Mouse (Mus musculus) mature B cell (primary cell): ENCODE results near the gene Trappc3.
"Not testable (repeated sequence)": the region's sequence is repeated elsewhere in the genome, so short reads cannot be mapped to it uniquely, and the experiment has no call there.

ENCODE experiments used
- in situ Hi-C: fragments of 300-500 bp; cut with MboI; formaldehyde crosslinking; loops from 2 replicates; pipeline ENCODE4 v1.14.3; 2019

Gene Trappc3

GRCm38 (mm10) chr4:126262119-126262807 lies at the start of gene Trappc3:
TSS of gene Trappc3 (plus strand) at chr4:126262325.
- in situ Hi-C loops = loop anchor here (5.0 kb wide), 1 partner anchor 35 kb away; no protein-coding TSS in a partner anchor

- in situ Hi-C loops = no loop called here
Observed at GRCm38 (mm10) chr4:126217771-126218170, 44.4 kb upstream of the Trappc3 start.

- in situ Hi-C loops = not testable (repeated sequence)
Observed at GRCm38 (mm10) chr4:126219540-126219939, 42.6 kb upstream of the Trappc3 start.

- in situ Hi-C loops = loop anchor here (10.0 kb wide), 1 partner anchor 85 kb away; no protein-coding TSS in a partner anchor
Observed at GRCm38 (mm10) chr4:126220045-126220444, 42.1 kb upstream of the Trappc3 start.

- in situ Hi-C loops = loop anchor here (10.0 kb wide), 1 partner anchor 82 kb away; no protein-coding TSS in a partner anchor
Observed at GRCm38 (mm10) chr4:126222631-126223030, 39.5 kb upstream of the Trappc3 start.

- in situ Hi-C loops = loop anchor here (5.0 to 10.0 kb wide), 2 partner anchors 36 to 78 kb away; partner anchors contain the start of gene Trappc3
Observed at GRCm38 (mm10) chr4:126226640-126227039, 35.5 kb upstream of the Trappc3 start.

GRCm38 (mm10) chr4:126227077-126227761 lies 34.9 kb upstream of the Trappc3 start:
- in situ Hi-C loops = loop anchor here (5.0 to 10.0 kb wide), 2 partner anchors 35 to 78 kb away; partner anchors contain the start of gene Trappc3

- in situ Hi-C loops = loop anchor here (5.0 to 10.0 kb wide), 2 partner anchors 34 to 77 kb away; partner anchors contain the start of gene Trappc3
Observed at GRCm38 (mm10) chr4:126228144-126228543, 34.0 kb upstream of the Trappc3 start.

- in situ Hi-C loops = loop anchor here (5.0 to 10.0 kb wide), 2 partner anchors 32 to 75 kb away; partner anchors contain the start of gene Trappc3
Observed at GRCm38 (mm10) chr4:126229900-126230299, 32.2 kb upstream of the Trappc3 start.

- in situ Hi-C loops = no loop called here
Observed at GRCm38 (mm10) chr4:126233676-126234308, 28.3 kb upstream of the Trappc3 start.

- in situ Hi-C loops = no loop called here
Observed at GRCm38 (mm10) chr4:126234496-126235175, 27.5 kb upstream of the Trappc3 start.

- in situ Hi-C loops = no loop called here
Observed at GRCm38 (mm10) chr4:126235191-126235590, 26.9 kb upstream of the Trappc3 start.

GRCm38 (mm10) chr4:126236467-126237280 lies 25.5 kb upstream of the Trappc3 start:
- in situ Hi-C loops = no loop called here

GRCm38 (mm10) chr4:126237721-126238242 lies 24.3 kb upstream of the Trappc3 start:
- in situ Hi-C loops = no loop called here

- in situ Hi-C loops = no loop called here
Observed at GRCm38 (mm10) chr4:126239862-126240475, 22.2 kb upstream of the Trappc3 start.

- in situ Hi-C loops = no loop called here
Observed at GRCm38 (mm10) chr4:126241956-126242355, 20.2 kb upstream of the Trappc3 start.

GRCm38 (mm10) chr4:126242510-126242909 lies 19.6 kb upstream of the Trappc3 start:
- in situ Hi-C loops = no loop called here

GRCm38 (mm10) chr4:126246202-126246889 lies 15.8 kb upstream of the Trappc3 start:
- in situ Hi-C loops = no loop called here

- in situ Hi-C loops = no loop called here
Observed at GRCm38 (mm10) chr4:126248261-126248868, 13.8 kb upstream of the Trappc3 start.
